ENCODE assay signal across 8 mouse cellular contexts in the genomic region with DNA sequence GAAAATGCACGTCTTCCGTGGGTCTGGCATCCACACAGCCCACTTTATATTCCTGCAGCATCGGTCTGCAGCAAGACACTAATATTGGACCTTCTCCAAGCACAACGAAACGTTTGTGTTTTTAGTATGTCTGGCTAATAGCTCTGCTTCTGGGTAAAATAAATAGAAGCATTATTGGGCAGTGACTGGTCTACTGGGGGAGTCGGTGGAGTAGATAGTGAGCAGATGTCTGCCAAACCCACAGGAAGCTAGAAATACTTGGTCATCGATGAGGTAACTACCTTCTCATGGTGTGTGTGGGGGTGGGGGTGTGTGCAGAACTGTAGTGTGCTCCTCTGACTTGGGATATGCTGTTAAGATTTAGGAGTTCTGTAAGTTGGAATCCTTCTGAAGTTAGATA. TPM values are rescaled to one million over a fixed set of nuclear protein-coding genes. Genes with fewer than 3 reads are reported as not detected.
DNase-seq lines count a peak whose midpoint lies in the region; ATAC-seq and TF ChIP-seq lines count a peak whose summit lies in the region.
"Had no signal": no experiment of that assay in that cellular context is flagged by ENCODE, and none has a peak within 500 bp of the region (broad histone marks: within the 10 kb centered on the region; RNA-seq: fewer than 3 reads in every experiment).

No protein-coding gene starts in this region.

- DNase-seq in NIH3T3 (ENCODE audit: low read depth), result peak; percentile 77
- DNase-seq in liver, postnatal 0 days, result no peak
- no peak for DNase-seq in testis, postnatal 10 days (ENCODE audit: low spot score)
- no peak for DNase-seq in gastrocnemius, postnatal 4 days (ENCODE audit: low spot score in 2 of 2)
- no peak for DNase-seq in embryo, embryonic 10 days (ENCODE audit: low spot score)
- DNase-seq: cerebellum, adult 18-20 months had no signal

- ATAC-seq in heart, embryonic 15.5 days (replicated peaks; ENCODE audit: insufficient number of reproducible peaks, insufficient read depth, low FRiP score, low read depth), result no peak
- no peak for ATAC-seq in liver, postnatal 0 days

- H3K79me3 ChIP-seq in C2C12 (ENCODE audit: low read depth), result peaks cover 45% of the 10 kb centered on the region

- TF ChIP-seq EP300 in liver, postnatal 0 days (IDR thresholded peaks at IDR 0.05; ENCODE audit: low read depth), result no peak

- TF ChIP-seq CTCF in C2C12 (IDR thresholded peaks at IDR 0.05; ENCODE audit: control insufficient read depth, insufficient read depth, insufficient read length), result no peak
- no peak for TF ChIP-seq CTCF in liver, postnatal 0 days (IDR thresholded peaks at IDR 0.05; ENCODE audit: low read depth)

- no peaks in the 10 kb centered on the region for H3K9me3 ChIP-seq in heart, embryonic 15.5 days (replicated peaks)
- no peaks in the 10 kb centered on the region for H3K9me3 ChIP-seq in liver, postnatal 0 days (ENCODE audit: low read length)

- peak overlapping the region; percentile 16 for H3ac ChIP-seq in C2C12 (ENCODE audit: control insufficient read depth, insufficient read length, low read depth)

- peak overlapping the region; percentile 88 for H3K27ac ChIP-seq in heart, embryonic 15.5 days
- no peak overlapping the region for H3K27ac ChIP-seq in liver, postnatal 0 days (ENCODE audit: low read depth)

- peaks cover 5% of the 10 kb centered on the region for H3K36me3 ChIP-seq in C2C12 (ENCODE audit: control insufficient read depth, insufficient read depth)
- no peaks in the 10 kb centered on the region for H3K36me3 ChIP-seq in heart, embryonic 15.5 days
- H3K36me3 ChIP-seq in liver, postnatal 0 days (replicated peaks; ENCODE audit: insufficient read depth, low read length), result no peaks in the 10 kb centered on the region

- H3K4me3 ChIP-seq in C2C12 (ENCODE audit: insufficient read depth, poor library complexity, severe bottlenecking), result peak overlapping the region; percentile 86
- peak overlapping the region; percentile 95 for H3K4me3 ChIP-seq in heart, embryonic 15.5 days
- H3K4me3 ChIP-seq in liver, postnatal 0 days (ENCODE audit: low read depth, low read length), result peak overlapping the region; percentile 68; the same call in 1 of the 2 replicates

- peaks cover 51% of the 10 kb centered on the region for H3K79me2 ChIP-seq in C2C12 (ENCODE audit: control insufficient read depth, insufficient read depth)

- H3K9ac ChIP-seq in heart, embryonic 15.5 days, result peak overlapping the region; percentile 96; the same call in 1 of the 2 replicates
- H3K9ac ChIP-seq in liver, postnatal 0 days (replicated peaks), result no peak overlapping the region

- H3K4me2 ChIP-seq in heart, embryonic 15.5 days, result peak overlapping the region; percentile 86
- H3K4me2 ChIP-seq in liver, postnatal 0 days (ENCODE audit: low read depth, low read length), result peak overlapping the region; percentile 81

- peaks cover 35% of the 10 kb centered on the region for H3K4me1 ChIP-seq in heart, embryonic 15.5 days (replicated peaks)
- peaks cover 5% of the 10 kb centered on the region for H3K4me1 ChIP-seq in liver, postnatal 0 days (ENCODE audit: insufficient read depth)

- H3K27me3 ChIP-seq in C2C12 (ENCODE audit: control insufficient read depth, insufficient read depth, insufficient read length), result no peaks in the 10 kb centered on the region
- no peaks in the 10 kb centered on the region for H3K27me3 ChIP-seq in heart, embryonic 15.5 days
- peaks cover 22% of the 10 kb centered on the region for H3K27me3 ChIP-seq in liver, postnatal 0 days (ENCODE audit: insufficient read depth, low read length)

- 18% methylated on average over 7 of the region's 7 CpGs for WGBS in heart, embryonic 15.5 days
- 24% methylated on average over 7 of the region's 7 CpGs for WGBS in liver, postnatal 0 days (ENCODE audit: insufficient replicate concordance)

TF ChIP-seq in C2C12, 6 proteins besides CTCF, POLR2A, EP300 and RAD21:
- TF ChIP-seq MYOG (IDR thresholded peaks at IDR 0.05; ENCODE audit: control insufficient read depth, extremely low read depth, insufficient read length) (no peak), MYOD1 (IDR thresholded peaks at IDR 0.05; ENCODE audit: control insufficient read depth, insufficient read length, low read depth) (peak; percentile 50), MAX (IDR thresholded peaks at IDR 0.05) (peak; percentile 45), FOSL1 (IDR thresholded peaks at IDR 0.05; ENCODE audit: insufficient read depth, low read length, poor library complexity, severe bottlenecking) (peak; percentile 22), USF1 (IDR thresholded peaks at IDR 0.05; ENCODE audit: low read depth) (no peak), CEBPB (IDR thresholded peaks at IDR 0.05; ENCODE audit: low read depth) (peak; percentile 51)

RNA-seq across cellular contexts. Expression of a gene that starts 2.3 kb away (rescaled TPM):
- 42.6 TPM for polyA plus RNA-seq in C2C12 (2012; fragmentation: generic; extraction: Trizol)
- polyA plus RNA-seq in heart, embryonic 15.5 days (2015; fragmentation: Nextera tagmentation; extraction: Ambion mirVana), result 10.8 and 17.4 TPM in 2 replicates
- 2.0 and 2.3 TPM in 2 replicates for polyA plus RNA-seq in liver, postnatal 0 days (2015; fragmentation: Nextera tagmentation; extraction: Ambion mirVana)
- total RNA-seq in gastrocnemius, postnatal 4 days (2021), result 10 to 100 TPM; 64.2 to 65.8 TPM
